Mouse (Mus musculus): ENCODE results near the gene Krtap2-4.
"Not testable (repeated sequence)": the region's sequence is repeated elsewhere in the genome, so short reads cannot be mapped to it uniquely, and the experiment has no call there.

DNA sequence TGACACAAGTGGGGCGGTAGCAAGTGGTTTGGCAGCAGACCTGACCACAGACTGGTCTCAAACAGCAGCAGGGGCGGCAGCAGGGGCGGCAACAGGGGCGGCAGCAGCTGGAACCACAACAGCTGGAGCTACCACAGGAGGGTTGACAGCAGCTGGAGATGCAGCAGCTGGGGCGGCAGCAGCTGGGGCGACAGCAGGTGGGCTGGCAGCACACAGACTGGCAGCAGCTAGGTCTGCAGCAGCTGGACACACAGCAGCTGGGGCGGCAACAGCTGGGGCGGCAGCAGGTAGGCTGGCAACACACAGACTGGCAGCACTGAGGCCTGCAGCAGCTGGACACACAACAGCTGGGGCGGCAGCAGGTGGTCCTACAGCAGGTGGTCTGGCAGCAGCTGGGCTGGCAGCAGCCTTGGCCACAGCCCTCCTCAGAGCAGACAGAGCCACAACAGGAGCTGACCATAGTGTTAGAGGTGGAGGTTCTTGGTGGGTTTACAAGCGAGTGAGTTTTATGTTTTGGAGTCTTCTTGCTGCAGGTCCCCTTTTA is 43.9 kb upstream of the Krtap2-4 start, which contains the start of gene Gm11563:
- TF ChIP-seq ZNF384 (IDR thresholded peaks at IDR 0.05; ENCODE audit: low read depth, low read length); USF2 (conservative IDR thresholded peaks at IDR 0.05; ENCODE audit: low read depth, low read length); CTCF (conservative IDR thresholded peaks at IDR 0.05 in 1 of 2, IDR thresholded peaks at IDR 0.05 in 1 of 2; ENCODE audit: low read depth in 2 of 2, low read length in 2 of 2); CHD1 (IDR thresholded peaks at IDR 0.05; ENCODE audit: low read depth, low read length); POLR2A (IDR thresholded peaks at IDR 0.05; ENCODE audit: low read depth, low read length); ELF1 (IDR thresholded peaks at IDR 0.05; ENCODE audit: low read depth, low read length); NRF1 (IDR thresholded peaks at IDR 0.05; ENCODE audit: low read depth, low read length); BHLHE40 (IDR thresholded peaks at IDR 0.05; ENCODE audit: low read depth, low read length); HCFC1 (IDR thresholded peaks at IDR 0.05; ENCODE audit: low read depth, low read length): not testable (repeated sequence)
